Mouse (Mus musculus) brain, embryonic 14.5 days (tissue): ENCODE results near the gene Ffar2.

Experiments used
- CTCF ChIP-seq: fragments of 200-500 bp; IDR thresholded peaks from 2 replicates; pipeline ENCODE4 v1.5.1; 2012; ENCODE audit warnings: inconsistent platforms, mild to moderate bottlenecking, moderate library complexity, borderline replicate concordance; ENCODE audit not compliant: insufficient read depth, insufficient read length; ENCODE audit errors: extremely low read depth
- POLR2A ChIP-seq: fragments of 200-500 bp; IDR thresholded peaks from 2 replicates; pipeline ENCODE4 v1.6.1; 2012; ENCODE audit warnings: mild to moderate bottlenecking, inconsistent platforms, borderline replicate concordance; ENCODE audit not compliant: poor library complexity, insufficient read depth, insufficient read length, severe bottlenecking; ENCODE audit errors: extremely low read depth

GRCm38 (mm10) chr7:30782658-30783057 lies 40.9 kb downstream of the Ffar2 start:
- TF ChIP-seq POLR2A (no peak), CTCF (no peak)
